16 mouse cellular contexts compared by ENCODE assay signal in the genomic region with DNA sequence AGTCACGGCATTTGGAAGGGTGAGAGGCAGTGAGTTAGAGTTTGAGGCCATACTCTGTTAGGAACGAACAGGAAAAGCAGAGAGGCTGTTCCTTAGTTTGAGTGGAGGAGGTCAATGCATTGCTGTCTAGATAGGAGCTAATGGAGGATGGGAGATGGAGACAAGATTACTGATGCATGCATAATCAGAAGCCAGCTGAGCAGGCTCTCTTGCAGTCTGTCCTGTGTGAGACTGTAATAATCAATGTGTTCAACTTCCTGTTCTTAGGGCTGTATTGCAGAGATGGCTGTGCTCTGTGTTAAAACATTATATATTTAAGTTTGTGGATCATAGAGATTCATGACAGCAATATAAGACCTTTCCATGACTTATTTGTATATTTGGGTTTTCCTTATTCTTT.
DNase-seq lines count a peak whose midpoint lies in the region; ATAC-seq lines count a peak whose summit lies in the region.
"Had no signal": no experiment of that assay in that cellular context is flagged by ENCODE, and none has a peak within 500 bp of the region (broad histone marks: within the 10 kb centered on the region; RNA-seq: fewer than 3 reads in every experiment).

No protein-coding gene starts in this region.

- H3K4me1 ChIP-seq in hindbrain, embryonic 11.5 days (replicated peaks; ENCODE audit: control insufficient read depth, insufficient read depth, low read length) = 0 out of 2 replicates have a peak, but pooled peaks cover 2% of the 10 kb centered on the region
- peaks cover 51% of the 10 kb centered on the region for H3K4me1 ChIP-seq in hindbrain, embryonic 10.5 days (replicated peaks)
- H3K4me1 ChIP-seq in midbrain, embryonic 16.5 days (ENCODE audit: control insufficient read depth, insufficient read depth, low read length) = peaks cover 15% of the 10 kb centered on the region; the same call in 1 of the 2 replicates

- no peak overlapping the region for H3K9ac ChIP-seq in hindbrain, embryonic 11.5 days (ENCODE audit: low read depth, low read length)
- H3K9ac ChIP-seq in midbrain, embryonic 16.5 days (ENCODE audit: low read depth, low read length) = no peak overlapping the region
- H3K9ac ChIP-seq: liver, postnatal 0 days had no signal

- no peaks in the 10 kb centered on the region for H3K9me3 ChIP-seq in hindbrain, embryonic 11.5 days (ENCODE audit: control insufficient read depth, low read length)
- H3K9me3 ChIP-seq in hindbrain, embryonic 10.5 days = no peaks in the 10 kb centered on the region
- no peaks in the 10 kb centered on the region for H3K9me3 ChIP-seq in midbrain, embryonic 16.5 days (replicated peaks; ENCODE audit: control insufficient read depth, low read length, poor library complexity, severe bottlenecking)

- 63% methylated on average over 2 of the region's 2 CpGs for WGBS in hindbrain, embryonic 11.5 days
- 59% methylated on average over 2 of the region's 2 CpGs for WGBS in hindbrain, embryonic 10.5 days
- WGBS in midbrain, embryonic 16.5 days = 58% methylated on average over 2 of the region's 2 CpGs

- DNase-seq in hindbrain, embryonic 11.5 days (ENCODE audit: low spot score) = no peak
- DNase-seq in hindbrain, embryonic 10.5 days (ENCODE audit: low spot score) = no peak
- no peak for DNase-seq in adrenal gland, postnatal 4 days (ENCODE audit: low spot score in 2 of 2)
- no peak for DNase-seq in adrenal gland, adult 18-20 months (ENCODE audit: low spot score in 2 of 2)
- DNase-seq in embryo, embryonic 10.5 days (ENCODE audit: low spot score) = no peak
- DNase-seq: adrenal gland, postnatal 36 days; cerebellum, adult 11 months; liver, postnatal 0 days; right cerebral cortex, postnatal 25 days; thymus, postnatal 4 days had no signal

- no peak overlapping the region for H3K27ac ChIP-seq in hindbrain, embryonic 11.5 days (ENCODE audit: low read depth, low read length)
- no peak overlapping the region for H3K27ac ChIP-seq in hindbrain, embryonic 10.5 days
- H3K27ac ChIP-seq in midbrain, embryonic 16.5 days (ENCODE audit: low read length) = no peak overlapping the region
- H3K27ac ChIP-seq: kidney, postnatal 0 days had no signal

- no peak overlapping the region for H3K4me3 ChIP-seq in hindbrain, embryonic 11.5 days (ENCODE audit: low read depth, low read length)
- H3K4me3 ChIP-seq in hindbrain, embryonic 10.5 days = no peak overlapping the region
- H3K4me3 ChIP-seq in midbrain, embryonic 16.5 days (ENCODE audit: low read depth, low read length) = no peak overlapping the region
- H3K4me3 ChIP-seq: erythroblast, embryonic 14.5 days had no signal

- peak; percentile 78 for ATAC-seq in hindbrain, embryonic 11.5 days (ENCODE audit: low FRiP score)
- peak; percentile 64 for ATAC-seq in CD4-positive, CD25-positive, alpha-beta regulatory T cell, adult 4 months
- ATAC-seq in granulocyte monocyte progenitor cell, adult 5-6 weeks (replicated peaks; ENCODE audit: poor library complexity, severe bottlenecking) = peak; percentile 54
- peak; percentile 18; the same call in 1 of the 2 replicates for ATAC-seq in midbrain, embryonic 16.5 days
- ATAC-seq: liver, postnatal 0 days had no signal

- H3K36me3 ChIP-seq in hindbrain, embryonic 11.5 days (ENCODE audit: control insufficient read depth, insufficient read depth, low read length) = no peaks in the 10 kb centered on the region
- H3K36me3 ChIP-seq in hindbrain, embryonic 10.5 days = no peaks in the 10 kb centered on the region
- H3K36me3 ChIP-seq in midbrain, embryonic 16.5 days (ENCODE audit: control insufficient read depth, insufficient read depth, low read length) = no peaks in the 10 kb centered on the region

- no peak overlapping the region for H3K4me2 ChIP-seq in hindbrain, embryonic 11.5 days (replicated peaks; ENCODE audit: low read depth, low read length)
- H3K4me2 ChIP-seq in midbrain, embryonic 16.5 days (ENCODE audit: low read length) = no peak overlapping the region
- H3K4me2 ChIP-seq: heart, embryonic 11.5 days had no signal

- H3K27me3 ChIP-seq in hindbrain, embryonic 11.5 days (ENCODE audit: control insufficient read depth, insufficient read depth, low read length) = no peaks in the 10 kb centered on the region
- no peaks in the 10 kb centered on the region for H3K27me3 ChIP-seq in hindbrain, embryonic 10.5 days (ENCODE audit: insufficient read depth, poor library complexity, severe bottlenecking)
- H3K27me3 ChIP-seq in midbrain, embryonic 16.5 days (ENCODE audit: control insufficient read depth, insufficient read depth, low read depth, low read length) = no peaks in the 10 kb centered on the region

Comparison
In these comparisons a context has a peak if more than half of its experiments do, and no peak if none do; other contexts are left out.
1. ATAC-seq: peak in every context shown above with its lines; median percentile 78 in hindbrain, embryonic 11.5 days; 64 in CD4-positive, CD25-positive, alpha-beta regulatory T cell, adult 4 months; 54 in granulocyte monocyte progenitor cell, adult 5-6 weeks; 18 in midbrain, embryonic 16.5 days.